Mouse (Mus musculus) spleen, adult 2 months (tissue): ENCODE measurements around the gene Bmp10. TPM values are rescaled to one million over a fixed set of nuclear protein-coding genes. Genes with fewer than 3 reads are reported as not detected.

Source experiments
- DNase-seq, 2 experiments: peaks; one replicate each; pipeline versions ENCODE4 v3.0.0 to v3.0.0-alpha.2; 2012 to 2021; ENCODE audit warnings: low spot score in 2 of 2, low read depth in 1 of 2
- H3K27ac ChIP-seq: fragments of 200-500 bp; 2 replicates; pipeline ENCODE4 v1.5.1; 2012; ENCODE audit warnings: low read length, inconsistent platforms; ENCODE audit not compliant: insufficient read depth
- H3K27me3 ChIP-seq: fragments of 200-500 bp; 2 replicates; pipeline ENCODE4 v1.6.1; 2012; ENCODE audit warnings: mild to moderate bottlenecking, moderate library complexity, low read length, inconsistent platforms; ENCODE audit not compliant: control insufficient read depth, insufficient read depth
- H3K36me3 ChIP-seq: fragments of 200-500 bp; 2 replicates; pipeline ENCODE4 v1.6.1; 2012; ENCODE audit warnings: mild to moderate bottlenecking, low read length, inconsistent platforms; ENCODE audit not compliant: control insufficient read depth, insufficient read depth
- H3K4me1 ChIP-seq: fragments of 200-500 bp; 2 replicates; pipeline ENCODE4 v1.6.1; 2011; ENCODE audit warnings: inconsistent platforms; ENCODE audit not compliant: control insufficient read depth, insufficient read depth, insufficient read length
- H3K4me3 ChIP-seq: fragments of 200-500 bp; 2 replicates; pipeline ENCODE4 v1.5.1; 2011; ENCODE audit warnings: mild to moderate bottlenecking, inconsistent platforms; ENCODE audit not compliant: insufficient read depth, insufficient read length; ENCODE audit errors: extremely low read depth
- CTCF ChIP-seq: fragments of 200-500 bp; IDR thresholded peaks from 2 replicates; pipeline ENCODE4 v1.5.1; 2011; ENCODE audit warnings: mild to moderate bottlenecking, inconsistent platforms; ENCODE audit not compliant: insufficient read depth, insufficient read length, insufficient replicate concordance; ENCODE audit errors: extremely low read depth
- POLR2A ChIP-seq: fragments of 200-500 bp; IDR thresholded peaks from 2 replicates; pipeline ENCODE4 v1.6.1; 2011; ENCODE audit warnings: low read depth, low read length, inconsistent platforms
- WGBS: fragments of 180-500 bp; shearing (Covaris S2); methylation state at CpG from one replicate; pipeline ENCODE4 v1.1.7; 2018; 5-methylcytosine and 5-hydroxymethylcytosine counted together
- polyA plus RNA-seq: library from polyadenylated mRNA; depleted of rRNA; stranded (reverse); fragments of >200 nt; gene quantifications from 2 replicates; pipeline ENCODE4 v1.2.3, GENCODE M21; 2012; rRNA removed

Gene Bmp10
- not detected in 2 replicates for polyA plus RNA-seq

- 86% methylated on average over 7 of the region's 7 CpGs for WGBS
- Histone ChIP-seq H3K27ac (no peak within 1 kb of the TSS), H3K27me3 (no peaks in the 10 kb centered on the region), H3K4me1 (no peaks in the 10 kb centered on the region), H3K36me3 (no peaks in the 10 kb centered on the region), H3K4me3 (no peak within 1 kb of the TSS)
- DNase-seq = no peak
- TF ChIP-seq POLR2A (no peak), CTCF (no peak)
These were observed at the start of gene Bmp10 for GRCm38 (mm10) chr6:87428487-87429044. TSS of gene Bmp10 (plus strand) at chr6:87428994.

GRCm38 (mm10) chr6:87383926-87384691 lies 44.7 kb upstream of the Bmp10 start:
- no peak for DNase-seq
- WGBS = 16% methylated on average over 24 of the region's 24 CpGs
- Histone ChIP-seq H3K4me3 (no peak overlapping the region), H3K27ac (no peak overlapping the region), H3K36me3 (no peaks in the 10 kb centered on the region), H3K4me1 (no peaks in the 10 kb centered on the region), H3K27me3 (peaks cover 1% of the 10 kb centered on the region; the same call in 1 of the 2 replicates)
- TF ChIP-seq CTCF = no peak
- no peak for TF ChIP-seq POLR2A

GRCm38 (mm10) chr6:87384761-87385160 lies 44.0 kb upstream of the Bmp10 start:
- Histone ChIP-seq H3K4me3 (no peak overlapping the region), H3K36me3 (no peaks in the 10 kb centered on the region), H3K4me1 (no peaks in the 10 kb centered on the region), H3K27ac (no peak overlapping the region), H3K27me3 (peaks cover 1% of the 10 kb centered on the region; the same call in 1 of the 2 replicates)
- WGBS = 56% methylated on average over 6 of the region's 6 CpGs
- TF ChIP-seq CTCF (no peak), POLR2A (no peak)
- DNase-seq = no peak

- TF ChIP-seq POLR2A (no peak), CTCF (peak; percentile 52; the same call in 1 of the 2 replicates)
- DNase-seq = peak in 1 of 2 experiments; percentile 27
- Histone ChIP-seq H3K27me3 (peaks cover 1% of the 10 kb centered on the region; the same call in 1 of the 2 replicates), H3K27ac (no peak overlapping the region), H3K36me3 (no peaks in the 10 kb centered on the region), H3K4me3 (no peak overlapping the region), H3K4me1 (no peaks in the 10 kb centered on the region)
- WGBS = 18% methylated on average over 7 of the region's 7 CpGs
These were observed 42.6 kb upstream of the Bmp10 start for GRCm38 (mm10) chr6:87386203-87386602.

GRCm38 (mm10) chr6:87386681-87387080 lies 42.1 kb upstream of the Bmp10 start:
- no peak overlapping the region for H3K4me3 ChIP-seq
- TF ChIP-seq CTCF = no peak
- no peak for TF ChIP-seq POLR2A
- no peaks in the 10 kb centered on the region for H3K36me3 ChIP-seq
- H3K27me3 ChIP-seq = peaks cover 1% of the 10 kb centered on the region; the same call in 1 of the 2 replicates
- H3K4me1 ChIP-seq = no peaks in the 10 kb centered on the region
- no peak for DNase-seq
- 89% methylated on average over 10 of the region's 10 CpGs for WGBS
- H3K27ac ChIP-seq = no peak overlapping the region

DNA sequence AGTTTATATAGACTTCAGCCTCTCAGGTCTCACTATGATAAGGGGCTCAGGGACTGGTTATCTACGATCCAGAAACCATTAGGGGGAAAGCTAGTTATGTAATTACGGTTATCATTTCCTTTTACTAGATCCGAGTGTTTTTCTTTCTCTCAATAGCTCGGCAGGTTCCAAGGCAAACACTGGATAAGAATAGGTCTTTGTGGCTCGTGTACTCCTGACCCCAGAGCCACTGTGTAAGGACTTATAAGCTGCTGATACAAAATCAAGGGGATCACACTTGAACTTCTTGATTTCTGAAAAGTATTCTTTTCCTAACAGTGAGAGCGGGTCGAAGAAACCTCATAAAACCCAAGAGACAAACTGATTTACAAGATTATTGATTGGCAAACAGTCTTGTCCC lies 39.9 kb upstream of the Bmp10 start, which contains the start of gene Gkn3:
Gkn3 (minus strand) TSS at position 59 of the 400 bp plus-strand sequence.
- no peak for DNase-seq
- peaks cover 1% of the 10 kb centered on the region; the same call in 1 of the 2 replicates for H3K27me3 ChIP-seq

GRCm38 (mm10) chr6:87389455-87389989 lies 39.3 kb upstream of the Bmp10 start:
- no peak overlapping the region for H3K4me3 ChIP-seq
- H3K4me1 ChIP-seq = no peaks in the 10 kb centered on the region
- TF ChIP-seq POLR2A = no peak
- TF ChIP-seq CTCF = no peak
- 78% methylated on average over 5 of the region's 5 CpGs for WGBS
- H3K27me3 ChIP-seq = no peaks in the 10 kb centered on the region
- DNase-seq = no peak
- no peak overlapping the region for H3K27ac ChIP-seq
- no peaks in the 10 kb centered on the region for H3K36me3 ChIP-seq

More for the DNA sequence above, 39.9 kb upstream of the Bmp10 start, which contains the start of gene Gkn3:
- Histone ChIP-seq H3K4me3 (no peak within 1 kb of the TSS), H3K27ac (no peak within 1 kb of the TSS), H3K36me3 (no peaks in the 10 kb centered on the region), H3K4me1 (no peaks in the 10 kb centered on the region)
- no peak for TF ChIP-seq CTCF
- no peak for TF ChIP-seq POLR2A
- WGBS = 69% methylated on average over 7 of the region's 7 CpGs
